Mouse (Mus musculus) thymus, postnatal 4 days (tissue): ENCODE data around the gene Atrnl1.
"Not testable (repeated sequence)": the region's sequence is repeated elsewhere in the genome, so short reads cannot be mapped to it uniquely, and the experiment has no call there.

Source experiments
- DNase-seq: peaks from one replicate; pipeline ENCODE4 v3.0.0; 2021

Gene Atrnl1

GRCm38 (mm10) chr19:57611291-57612178 lies 701 bp downstream of the Atrnl1 start:
- peak; percentile 80 for DNase-seq

DNA sequence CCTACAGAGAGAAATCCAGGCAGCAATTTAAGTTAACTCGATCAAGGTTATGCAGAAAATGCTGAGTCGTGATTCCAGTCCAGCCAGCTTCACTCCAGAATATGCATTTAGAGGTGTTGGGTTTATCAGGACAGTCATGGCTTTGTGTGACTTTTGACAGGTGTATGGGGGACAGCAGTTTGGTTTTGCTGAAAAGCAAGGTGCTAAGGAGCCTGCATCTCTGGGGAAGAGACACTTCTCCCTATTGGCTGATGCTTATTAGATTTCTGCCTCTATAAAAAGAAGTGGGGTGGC lies 1.3 kb downstream of the Atrnl1 start:
- DNase-seq = no peak

DNA sequence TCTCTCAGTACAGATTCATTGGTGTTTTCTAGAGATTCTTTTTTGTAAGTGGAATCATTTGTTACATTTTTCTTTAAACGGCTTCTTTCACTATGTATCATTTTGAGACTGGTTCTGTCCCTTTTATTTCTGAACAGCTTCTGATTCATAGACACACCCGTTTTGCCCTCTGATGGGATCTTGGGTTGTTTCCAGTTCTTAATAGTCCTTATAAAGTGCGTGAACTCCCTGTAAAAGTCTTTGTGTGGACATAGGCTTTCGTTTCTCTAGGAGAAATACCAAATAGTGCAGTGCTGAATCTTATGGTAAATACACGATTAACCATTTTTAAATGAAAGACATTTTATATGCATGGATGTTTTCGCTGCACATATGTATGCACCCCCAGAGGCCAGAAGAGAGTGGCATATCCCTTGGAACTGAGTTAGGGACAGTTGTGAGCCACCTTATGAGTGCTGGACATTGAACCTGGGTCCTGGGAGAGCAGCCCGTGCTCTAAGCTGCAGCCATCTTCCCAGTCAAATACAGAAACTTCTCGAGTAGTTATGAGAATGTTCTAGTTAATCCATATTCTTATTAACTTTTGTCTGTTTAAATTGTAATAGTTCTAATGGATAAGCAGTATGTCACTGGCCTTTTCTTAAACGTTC lies 5.3 kb downstream of the Atrnl1 start:
- DNase-seq = no peak

- DNase-seq = no peak
Observed at GRCm38 (mm10) chr19:57619088-57619487, 8.3 kb downstream of the Atrnl1 start.

GRCm38 (mm10) chr19:57621814-57622213 lies 11.0 kb downstream of the Atrnl1 start:
- DNase-seq = no peak

GRCm38 (mm10) chr19:57625738-57626137 lies 14.9 kb downstream of the Atrnl1 start:
- DNase-seq = no peak

- DNase-seq = no peak
Observed at GRCm38 (mm10) chr19:57627251-57627650, 16.4 kb downstream of the Atrnl1 start.

DNA sequence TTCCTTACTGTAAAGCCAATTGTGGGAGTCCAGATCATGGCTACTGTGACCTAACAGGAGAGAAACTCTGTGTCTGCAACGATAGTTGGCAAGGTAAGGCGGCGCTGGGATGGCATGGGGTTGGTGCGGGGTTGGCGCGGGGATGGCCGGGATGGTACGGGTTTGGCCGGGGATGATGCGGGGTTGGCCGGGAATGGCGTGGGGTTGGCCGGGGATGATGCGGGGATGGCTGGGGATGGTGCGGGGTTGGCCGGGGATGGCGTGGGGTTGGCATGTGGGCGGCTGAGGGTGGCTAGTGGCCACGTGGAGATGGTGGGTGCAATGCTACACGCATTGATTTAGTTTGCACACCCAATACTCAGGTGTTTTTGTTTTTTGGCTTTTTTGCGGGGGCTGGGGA lies 31.7 kb downstream of the Atrnl1 start:
- DNase-seq = peak; percentile 16

DNA sequence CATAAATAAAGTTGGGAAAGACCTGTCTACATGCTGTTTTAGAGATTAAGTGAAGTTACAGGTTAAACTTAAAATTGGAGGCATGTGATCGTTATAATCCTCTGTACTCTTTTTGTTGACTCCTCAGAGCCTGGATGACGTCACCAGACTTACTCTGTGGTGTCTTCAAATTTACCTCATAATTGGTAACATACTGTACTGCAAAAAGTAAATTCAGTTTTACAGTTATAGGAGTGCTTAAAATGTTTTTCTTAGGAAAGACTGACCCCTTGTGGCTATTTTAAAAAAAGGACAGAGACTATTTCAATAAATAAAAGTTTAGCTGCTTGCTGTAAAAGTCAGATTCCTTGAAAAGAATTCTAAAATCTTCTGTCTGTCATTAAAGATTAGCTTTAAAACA lies 32.1 kb downstream of the Atrnl1 start:
- DNase-seq = no peak

DNA sequence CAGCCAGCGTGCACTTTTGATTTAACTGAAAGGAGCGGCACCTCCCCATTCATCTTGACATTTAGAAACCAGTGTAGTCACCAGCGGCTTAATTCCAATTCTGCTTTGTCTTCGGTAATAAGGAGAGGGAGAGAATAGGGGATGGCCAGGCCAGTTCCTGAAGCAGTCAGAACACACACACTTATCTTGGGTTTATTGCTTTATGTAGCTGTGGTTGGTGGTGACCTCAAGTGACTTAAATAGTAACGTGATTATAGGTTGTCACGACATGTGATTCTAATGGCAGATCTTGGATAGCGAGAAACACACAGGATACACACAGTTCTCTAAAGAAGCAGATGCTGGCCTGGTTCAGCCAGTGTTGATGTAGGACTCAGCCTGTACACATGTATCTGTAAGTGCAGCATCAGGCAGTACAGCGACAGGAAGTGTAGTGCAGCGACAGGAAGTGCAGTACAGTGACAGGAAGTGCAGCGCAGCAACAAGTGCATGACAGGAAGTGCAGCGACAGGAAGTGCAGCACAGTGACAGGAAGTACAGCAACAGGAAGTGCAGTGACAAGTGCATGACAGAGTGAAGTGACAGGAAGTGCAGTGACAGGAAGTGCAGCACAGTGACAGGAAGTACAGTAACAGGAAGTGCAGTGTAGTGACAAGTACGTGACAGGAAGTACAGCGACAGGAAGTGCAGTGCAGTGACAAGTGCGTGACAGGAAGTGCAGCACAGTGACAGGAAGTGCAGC lies 37.5 kb downstream of the Atrnl1 start:
- DNase-seq = no peak

GRCm38 (mm10) chr19:57648944-57649271 lies 38.1 kb downstream of the Atrnl1 start:
- no peak for DNase-seq

DNA sequence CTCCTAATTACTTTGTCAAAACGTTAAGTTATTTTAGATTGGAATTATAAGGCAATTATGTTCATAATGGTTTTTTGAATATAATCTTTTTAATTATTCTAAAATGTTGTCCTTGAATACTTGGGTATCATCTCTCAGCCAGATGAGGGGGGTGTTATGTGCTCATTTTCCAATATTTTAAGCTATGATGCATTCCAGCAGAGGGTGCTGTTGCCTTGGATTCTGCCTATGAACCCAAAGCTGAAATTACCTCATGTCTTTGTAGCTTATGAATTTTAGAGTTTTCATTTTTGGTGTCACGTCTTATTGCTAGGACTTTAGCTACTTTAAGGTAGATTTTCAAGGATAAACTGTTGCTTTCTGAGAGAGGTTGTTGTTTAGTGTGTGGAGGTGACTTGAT lies 44.2 kb downstream of the Atrnl1 start:
- DNase-seq = peak; percentile 69

DNA sequence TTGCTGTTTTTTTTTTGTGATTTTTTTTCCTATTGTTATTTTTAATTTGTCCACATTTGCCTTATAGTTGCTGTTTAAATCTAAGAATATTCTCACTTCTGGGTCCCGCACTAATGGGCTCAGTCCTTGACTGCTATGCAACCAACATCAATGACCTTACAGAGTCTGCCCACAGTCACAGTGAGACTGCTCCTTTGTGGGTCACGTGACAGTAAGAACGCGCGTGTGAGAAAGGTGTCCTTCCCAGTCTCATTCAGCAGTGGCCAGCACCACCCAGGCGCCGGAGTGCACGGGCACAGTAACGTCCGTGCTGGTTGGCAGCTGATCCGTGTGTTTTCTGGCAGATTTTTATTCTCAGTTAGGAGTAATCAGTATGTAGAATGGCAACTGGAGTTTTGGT lies 44.7 kb downstream of the Atrnl1 start:
- DNase-seq = no peak

DNA sequence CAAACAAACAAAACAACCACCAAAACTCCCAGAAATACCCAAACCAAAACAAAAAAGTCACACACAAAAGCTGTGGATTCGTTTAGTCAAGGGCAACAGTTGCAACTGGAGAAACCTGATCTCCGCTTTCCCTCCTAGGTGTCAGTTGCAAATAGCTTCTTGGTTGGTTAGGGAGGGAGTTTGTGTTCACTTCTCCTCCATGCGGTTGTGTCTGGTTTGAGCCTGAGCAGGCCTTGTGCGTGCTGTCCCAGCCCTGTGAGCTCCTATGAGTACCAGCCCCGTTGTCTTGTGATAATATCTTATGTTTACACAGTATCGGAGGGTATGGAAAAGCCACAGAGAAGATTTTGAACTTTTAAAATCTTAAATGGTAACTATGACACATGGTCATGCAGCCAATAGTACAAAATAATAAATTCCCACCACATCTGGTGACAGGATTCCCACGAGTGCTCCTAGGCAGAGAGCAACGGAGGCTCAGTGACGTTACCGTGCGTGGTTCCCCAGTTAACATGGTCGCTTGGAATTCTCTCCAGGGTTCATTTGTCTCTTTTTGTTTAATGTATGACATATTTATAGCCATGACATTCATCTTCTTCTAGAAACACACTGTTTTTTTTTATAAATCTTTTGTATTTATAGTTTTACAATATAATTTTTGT lies 46.7 kb downstream of the Atrnl1 start:
- DNase-seq = no peak

DNA sequence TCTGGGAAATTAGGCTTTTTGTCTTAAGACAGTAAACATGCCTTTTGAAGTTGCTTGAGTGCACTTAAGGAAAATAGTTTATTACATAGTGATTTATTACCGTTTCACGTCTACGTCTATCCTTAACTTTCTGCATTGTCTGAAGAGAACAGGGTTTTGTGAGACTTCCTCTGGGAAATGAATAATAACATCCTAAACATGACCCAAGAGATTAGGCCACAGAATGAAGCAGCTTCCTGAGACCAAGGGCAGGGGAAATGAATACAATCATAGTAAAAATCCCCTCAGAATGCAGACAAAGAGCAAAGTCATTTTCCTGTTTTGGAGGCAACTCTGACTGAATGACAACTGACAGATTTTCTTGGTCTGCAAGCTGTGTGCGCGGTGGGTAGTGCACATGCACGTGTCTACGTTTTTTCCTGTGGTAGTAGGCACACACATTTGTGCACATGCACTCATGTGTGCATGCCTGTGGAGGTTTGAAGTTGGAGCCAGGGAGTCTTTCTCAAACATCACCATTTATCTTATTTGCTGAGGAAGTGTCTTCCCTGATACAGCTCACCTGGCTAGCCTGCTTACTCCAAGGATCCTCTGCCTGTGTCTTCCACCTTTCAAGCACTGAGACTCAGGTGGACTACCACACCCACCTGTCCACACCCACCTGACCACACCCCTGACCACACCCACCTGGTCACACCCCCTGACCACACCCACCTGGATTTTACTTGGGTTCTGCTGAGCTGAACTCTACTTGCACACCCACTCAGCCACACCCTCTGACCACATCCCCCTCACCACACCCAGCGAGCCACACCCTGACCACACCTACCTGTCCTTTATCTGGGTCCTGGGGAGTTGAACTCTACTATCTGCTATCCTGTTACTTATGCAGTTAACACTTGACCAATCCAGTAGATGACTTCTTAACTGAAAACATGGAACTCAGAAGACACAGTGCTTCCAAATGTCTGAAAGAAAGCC lies 47.6 kb downstream of the Atrnl1 start:
- DNase-seq = peak; percentile 27

- no peak for DNase-seq
Observed at GRCm38 (mm10) chr19:57667011-57667410, 56.2 kb downstream of the Atrnl1 start.

GRCm38 (mm10) chr19:57667946-57668345 lies 57.1 kb downstream of the Atrnl1 start:
- DNase-seq = no peak

DNA sequence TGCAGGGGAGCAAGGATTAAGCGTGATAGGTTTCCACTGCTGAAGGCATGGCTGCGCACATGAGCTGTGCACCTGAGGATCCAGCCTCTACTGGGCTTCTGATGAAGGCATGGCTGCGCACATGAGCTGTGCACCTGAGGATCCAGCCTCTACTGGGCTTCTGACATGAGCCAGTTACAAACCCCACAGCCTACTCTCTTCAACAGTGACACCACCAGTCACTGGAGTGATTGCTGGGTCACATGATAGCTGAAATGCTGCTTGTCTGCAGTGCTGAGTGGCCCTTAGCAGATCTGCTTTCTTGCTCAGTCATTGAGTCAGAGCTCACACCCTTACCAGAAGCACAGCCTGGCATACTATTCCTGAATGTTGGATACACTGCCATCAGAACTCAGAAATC lies 68.6 kb downstream of the Atrnl1 start:
- DNase-seq = no peak

DNA sequence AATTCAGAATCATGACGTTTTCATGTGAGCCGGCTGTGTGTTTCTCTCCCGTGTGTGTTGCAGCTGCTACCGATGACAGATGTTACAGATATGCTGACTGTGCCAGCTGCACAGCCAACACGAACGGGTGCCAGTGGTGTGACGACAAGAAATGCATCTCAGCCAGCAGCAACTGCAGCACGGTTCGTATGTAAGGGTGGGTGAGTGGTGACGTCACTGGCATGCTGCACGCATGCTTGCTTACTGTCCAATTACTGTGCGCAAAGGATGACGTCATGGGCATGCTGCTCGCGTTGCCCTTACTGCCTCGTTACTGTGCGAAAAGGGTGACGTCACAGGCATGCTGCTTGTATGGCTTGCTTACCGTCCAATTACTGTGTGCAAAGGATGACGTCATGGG lies 75.8 kb downstream of the Atrnl1 start:
- no peak for DNase-seq

GRCm38 (mm10) chr19:57692566-57692965 lies 81.7 kb downstream of the Atrnl1 start:
- DNase-seq = no peak

DNA sequence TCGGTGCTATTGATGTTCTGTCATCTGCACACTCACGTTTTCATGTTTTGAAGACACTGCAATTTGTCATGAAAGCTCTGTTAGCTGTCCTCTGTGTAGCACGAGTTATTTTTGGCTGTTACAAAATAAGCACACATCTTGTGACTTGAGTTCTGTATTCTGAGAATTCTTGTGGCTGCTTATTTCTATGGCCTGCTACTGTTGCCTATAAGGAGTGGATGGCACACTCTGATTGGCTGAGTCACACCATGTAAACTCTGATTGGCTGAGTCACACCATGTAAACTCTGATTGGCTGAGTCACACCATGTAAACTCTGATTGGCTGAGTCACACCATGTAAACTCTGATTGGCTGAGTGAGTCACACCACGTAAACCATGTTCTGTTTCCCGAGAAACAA lies 85.9 kb downstream of the Atrnl1 start:
- not testable (repeated sequence) for DNase-seq

- DNase-seq = no peak
Observed at GRCm38 (mm10) chr19:57713138-57713537, 102.3 kb downstream of the Atrnl1 start.
